Mouse (Mus musculus) gastrocnemius, postnatal 36 days (tissue): ENCODE measurements around the gene Olfr1358. TPM values are rescaled to one million over a fixed set of nuclear protein-coding genes. Genes with fewer than 3 reads are reported as not detected.
A peak's percentile ranks its signal among the peaks of the same experiment; 100 is the strongest.
"Not testable (repeated sequence)": the region's sequence is repeated elsewhere in the genome, so short reads cannot be mapped to it uniquely, and the experiment has no call there.

Experiments
- DNase-seq, 2 experiments: peaks; one replicate each; pipeline ENCODE4 v3.0.0; 2022
- intact Hi-C: fragments of 180-260 bp; cut with DNase I; formaldehyde crosslinking; loops from one replicate; pipeline ENCODE4 v1.15.1; 2025
- long read RNA-seq, 2 experiments: library from polyadenylated mRNA; stranded (forward); transcript quantifications; one replicate each; pipeline ENCODE4 v2.0.0; 2021
- total RNA-seq, 2 experiments: library from RNA; stranded (reverse); gene quantifications; 2 replicates each; pipeline ENCODE4 v1.2.3; 2021

Gene Olfr1358
- not detected for total RNA-seq
- long read RNA-seq, experiment 1 = 0 reads
- long read RNA-seq, experiment 2 = 0 reads

DNA sequence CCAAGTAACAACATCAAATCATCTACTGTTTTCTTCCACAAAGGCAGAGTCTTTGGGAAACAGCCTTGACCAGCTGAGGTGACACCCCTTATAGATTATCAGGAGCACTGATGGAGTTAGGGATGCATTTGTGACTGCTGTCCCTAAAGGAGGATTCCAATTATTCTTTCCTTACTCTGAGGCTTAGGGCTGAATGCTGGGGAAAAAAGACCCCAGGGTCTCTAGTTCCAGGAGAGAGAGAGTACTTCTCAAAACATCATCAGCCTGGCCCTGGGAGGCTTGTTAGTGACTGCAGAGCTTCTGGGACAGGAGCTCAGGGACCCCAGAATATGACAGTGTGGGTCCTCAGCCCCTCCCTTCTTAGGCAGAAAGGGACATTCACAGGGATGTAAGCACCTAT is at the start of gene Olfr1358:
Gene Olfr1358 (plus strand): TSS at position 301 of the 400 bp plus-strand sequence.
- DNase-seq = no peak
- intact Hi-C loops = no loop called here

DNA sequence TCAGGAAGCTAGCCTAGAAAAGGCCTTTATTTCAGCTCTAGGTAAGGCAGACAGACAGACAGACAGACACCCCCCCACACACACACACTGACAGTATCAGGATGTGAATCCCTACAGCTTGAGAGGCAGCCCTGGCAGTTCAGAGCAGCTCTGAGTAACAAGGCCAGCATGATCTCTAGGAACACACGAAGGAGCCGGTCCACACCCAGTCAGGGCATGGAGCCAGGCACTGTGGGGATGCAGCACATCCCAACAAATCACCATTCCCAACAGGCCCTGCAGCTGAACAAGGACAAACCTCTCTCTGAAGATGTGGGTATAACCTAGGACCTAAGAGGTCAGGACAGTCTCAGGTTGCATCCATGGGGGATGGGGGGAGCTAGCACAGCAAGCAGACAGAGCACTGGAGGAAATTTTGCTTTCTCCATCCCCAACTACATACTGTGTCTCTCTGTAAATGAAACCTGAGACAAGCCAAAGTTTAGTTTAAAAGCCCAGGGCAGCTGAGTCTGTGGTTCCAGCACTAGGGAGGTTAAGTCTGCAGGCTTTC is 49.4 kb upstream of the Olfr1358 start:
- peak; percentile 46 to 58 for DNase-seq
- intact Hi-C loops = no loop called here

DNA sequence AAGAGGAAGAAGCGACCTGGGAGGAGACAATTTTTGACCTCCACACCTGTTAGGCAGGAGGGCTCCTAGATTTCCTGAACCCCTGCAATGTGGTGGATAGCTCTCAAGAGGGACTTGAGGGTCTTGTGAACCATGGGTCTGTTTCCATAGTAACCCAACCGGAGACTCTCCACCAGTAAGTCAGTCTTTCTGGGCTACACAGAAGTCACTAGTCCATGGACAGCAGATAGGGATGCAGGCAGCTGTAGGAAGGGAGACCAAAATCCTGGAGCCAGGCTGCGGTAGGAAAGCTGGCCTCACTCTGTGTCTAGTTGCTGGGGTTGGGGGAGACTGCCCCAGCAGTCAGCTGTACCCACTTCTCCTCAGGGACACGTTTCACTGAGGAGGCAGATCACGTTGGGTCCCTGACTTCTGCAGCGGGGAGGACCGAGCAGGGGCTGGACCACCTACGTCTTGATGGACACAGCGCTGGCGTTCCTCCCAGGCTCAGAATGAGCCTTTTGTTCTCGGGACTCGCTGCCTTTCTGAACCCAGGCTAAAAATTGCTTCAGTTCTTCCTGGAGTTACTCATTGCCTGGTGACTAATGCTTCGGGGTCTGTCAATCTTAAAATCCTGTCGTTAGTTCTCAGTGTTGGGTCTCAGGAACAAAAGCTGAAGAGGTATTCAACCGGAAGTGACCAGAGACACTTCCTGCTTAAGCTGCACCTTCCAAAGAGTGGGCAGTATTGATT is 46.5 kb upstream of the Olfr1358 start:
- intact Hi-C loops = no loop called here
- DNase-seq = no peak

DNA sequence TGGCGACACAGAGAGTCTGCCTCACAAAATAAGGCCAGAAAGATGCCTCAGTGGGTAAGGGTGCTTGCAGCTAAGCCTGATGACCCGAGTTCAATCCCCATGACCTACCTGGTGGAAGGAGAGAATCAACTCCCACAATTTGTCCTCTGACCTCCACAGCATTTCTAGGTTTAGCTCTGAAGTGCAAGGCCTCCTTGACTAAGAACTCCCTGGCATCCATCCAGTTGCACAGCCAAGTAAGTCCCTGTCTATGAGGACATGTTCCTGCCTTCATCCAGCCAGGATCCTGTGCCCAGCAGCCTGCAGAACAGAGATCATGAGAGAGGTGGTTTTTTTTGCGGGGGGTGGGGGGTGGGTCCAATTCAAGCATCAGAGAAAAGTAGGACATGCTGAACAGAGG is 45.2 kb upstream of the Olfr1358 start:
- DNase-seq = no peak
- intact Hi-C loops = no loop called here

DNA sequence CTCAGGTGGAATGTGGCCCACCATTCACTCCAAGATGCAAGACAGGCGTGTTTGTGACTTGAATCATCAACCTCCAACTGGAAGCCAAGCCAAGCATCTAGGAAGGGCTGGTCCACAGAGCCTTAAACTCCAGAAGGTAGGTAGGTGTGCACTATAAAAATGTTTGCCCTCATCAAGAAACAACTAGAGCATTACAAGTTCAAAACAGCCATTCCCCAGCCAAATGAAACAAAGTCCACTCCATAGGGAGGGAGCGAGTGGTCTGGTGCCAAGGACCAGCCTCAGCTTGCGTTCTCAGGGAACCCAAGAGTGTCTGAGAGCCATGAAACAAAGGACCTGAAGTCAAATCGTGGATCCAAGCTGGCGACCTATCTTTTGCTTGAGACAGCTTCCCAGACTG is 43.8 kb upstream of the Olfr1358 start:
- DNase-seq = no peak
- intact Hi-C loops = no loop called here

DNA sequence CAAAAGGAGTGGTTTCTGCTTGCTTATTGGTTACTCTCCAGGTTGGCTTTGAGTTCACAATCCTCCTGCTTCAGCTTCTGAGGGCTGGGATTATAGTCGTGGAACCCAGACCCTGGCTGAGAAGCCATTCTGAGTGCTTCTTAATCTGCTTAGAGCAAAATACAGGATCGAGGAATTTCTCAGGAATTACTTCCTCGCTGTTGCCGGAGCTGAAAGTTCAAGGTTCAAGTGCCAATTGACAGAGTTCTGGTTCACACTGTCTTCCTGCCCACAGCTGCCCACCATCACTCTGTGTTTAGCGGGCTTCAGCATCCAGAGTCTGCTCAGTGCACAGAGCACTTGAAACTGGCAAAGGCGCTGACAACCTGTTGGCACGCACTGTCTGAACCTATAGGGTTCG is 42.5 kb upstream of the Olfr1358 start:
- no peak for DNase-seq
- intact Hi-C loops = no loop called here

DNA sequence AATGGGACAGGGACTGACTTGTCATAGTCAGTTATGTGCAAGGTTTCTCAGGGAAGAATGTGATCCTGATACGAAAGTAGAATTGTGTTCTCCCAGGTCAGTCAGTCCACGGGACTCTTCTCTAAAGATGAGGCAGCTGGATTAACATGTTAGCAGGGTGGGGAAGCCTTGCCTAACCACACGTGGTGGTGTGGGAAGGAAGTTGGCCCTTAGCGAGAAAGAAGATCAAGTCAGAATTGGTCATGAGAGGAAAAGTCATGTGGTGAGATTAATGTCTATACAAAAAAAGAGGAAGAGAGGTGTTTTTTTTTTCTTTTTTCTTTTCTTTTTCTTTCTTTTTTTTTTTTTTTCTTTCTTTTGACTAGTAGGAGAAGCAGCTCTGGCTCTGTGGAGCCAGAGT is 40.4 kb upstream of the Olfr1358 start:
- DNase-seq = no peak
- intact Hi-C loops = no loop called here

DNA sequence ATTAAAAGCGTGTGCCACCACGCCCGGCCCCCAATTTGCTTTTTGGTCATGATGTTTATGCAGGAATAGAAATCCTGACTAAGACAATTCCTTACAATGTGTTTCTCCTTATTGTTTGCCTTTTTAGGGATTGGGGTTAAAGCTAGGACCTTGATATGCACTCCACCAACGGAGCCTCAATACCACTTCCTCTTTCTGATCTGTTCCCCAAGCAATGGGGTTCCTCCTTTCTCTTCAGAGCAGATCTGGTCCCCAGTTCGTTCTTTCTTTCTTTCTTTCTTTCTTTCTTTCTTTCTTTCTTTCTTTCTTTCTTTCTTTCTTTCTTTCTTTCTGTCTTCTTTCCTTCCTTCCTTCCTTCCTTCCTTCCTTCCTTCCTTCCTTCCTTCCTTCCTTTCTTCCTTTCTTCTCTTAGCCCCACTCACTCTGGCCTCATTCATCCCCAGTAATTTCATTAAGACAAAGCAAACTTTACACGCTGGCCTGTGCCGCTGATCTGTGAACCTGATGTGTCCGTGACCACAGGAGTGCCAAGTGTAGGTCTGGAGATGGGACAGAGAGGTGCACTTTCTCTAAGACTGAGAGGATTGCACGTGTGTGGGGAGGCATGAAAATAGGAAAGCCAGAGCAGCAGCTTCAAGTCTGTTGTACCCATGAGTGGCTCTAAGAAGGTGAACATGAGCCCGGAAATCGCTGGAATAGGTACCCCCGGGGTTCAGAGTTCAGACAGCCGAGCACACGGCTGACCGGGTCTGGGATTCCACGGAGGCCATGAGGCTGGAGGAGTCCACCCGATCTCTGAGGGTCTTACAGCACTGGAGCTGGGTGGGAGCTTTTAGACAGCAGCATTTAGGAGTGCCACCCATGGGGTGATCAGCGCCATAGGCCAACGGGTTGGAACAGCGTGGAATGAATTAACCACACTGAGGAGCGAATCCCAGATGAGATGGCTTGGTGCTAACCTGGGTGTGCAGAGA is 36.0 kb upstream of the Olfr1358 start:
- intact Hi-C loops = no loop called here
- no peak for DNase-seq

DNA sequence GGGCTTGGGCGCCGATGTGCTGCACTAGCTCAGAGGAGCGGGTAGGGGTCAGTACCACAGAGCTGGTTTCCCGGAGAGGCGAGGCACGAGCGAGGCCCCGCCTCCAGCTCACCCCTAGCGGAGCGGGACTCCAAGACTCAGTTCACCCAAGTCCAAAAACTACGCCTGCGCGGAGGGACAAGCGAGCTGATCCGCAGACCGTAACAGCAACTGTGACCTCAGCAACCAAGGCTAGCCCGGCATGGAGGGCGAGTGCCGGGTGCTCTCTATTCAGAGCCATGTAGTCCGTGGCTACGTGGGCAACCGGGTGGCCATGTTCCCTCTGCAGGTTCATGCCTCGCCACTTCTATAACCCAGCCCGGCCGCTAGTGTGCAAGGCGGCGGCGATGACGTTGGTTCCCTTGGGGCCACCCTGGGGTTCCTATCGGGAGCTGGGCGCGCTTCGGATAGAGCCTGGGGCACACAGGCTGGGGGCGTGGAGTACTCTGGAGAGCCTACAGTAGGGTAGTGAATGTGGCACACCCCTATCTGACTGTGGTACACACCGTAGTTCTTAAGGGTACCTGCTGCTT is 35.2 kb upstream of the Olfr1358 start:
- DNase-seq = peak in 1 of 2 experiments; percentile 25

DNA sequence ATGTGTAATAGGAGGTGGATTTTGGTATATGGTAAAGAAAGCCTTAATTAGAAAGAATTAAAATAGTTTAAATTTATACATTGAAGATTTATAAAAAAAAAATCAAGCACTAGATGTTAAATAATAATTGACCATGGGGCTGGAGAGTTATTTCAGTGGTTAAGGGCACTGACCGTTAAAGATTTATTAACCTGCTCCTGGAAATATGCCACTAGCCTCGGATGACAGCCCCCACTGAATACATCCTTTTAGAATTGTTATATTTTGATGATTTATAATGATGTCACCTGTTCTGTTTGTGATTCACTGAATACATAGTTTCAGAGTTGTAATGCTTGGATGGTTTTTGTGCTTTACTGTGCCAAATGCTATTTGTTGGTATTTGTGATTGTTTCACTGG is 31.9 kb upstream of the Olfr1358 start:
- intact Hi-C loops = loop anchor here (5.0 kb wide), 1 partner anchor 48 kb away; no protein-coding TSS in a partner anchor
- DNase-seq = not testable (repeated sequence)

More for the DNA sequence above, 35.2 kb upstream of the Olfr1358 start:
- intact Hi-C loops = no loop called here

DNA sequence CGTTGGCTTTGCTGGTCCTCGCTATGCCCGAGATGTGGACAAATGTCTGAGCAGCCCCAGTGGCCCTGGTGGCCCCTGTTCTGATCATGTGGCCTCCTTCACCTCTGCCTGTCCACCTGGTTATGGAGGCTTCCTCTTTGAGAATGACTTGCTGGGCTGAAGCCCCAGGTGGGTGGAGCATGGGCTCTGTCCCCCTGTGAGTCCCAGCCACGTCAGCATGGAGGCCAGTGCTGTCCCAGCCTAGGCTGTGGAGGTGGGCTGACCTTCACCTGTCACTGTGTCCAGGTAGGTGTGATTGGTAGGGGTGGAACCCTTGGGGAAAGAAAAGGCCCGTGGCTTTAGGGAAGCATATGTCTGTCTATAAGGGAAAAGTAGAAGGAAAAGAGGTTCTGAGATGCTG is 30.4 kb upstream of the Olfr1358 start:
- intact Hi-C loops = loop anchor here (5.0 kb wide), 1 partner anchor 50 kb away; no protein-coding TSS in a partner anchor
- no peak for DNase-seq

DNA sequence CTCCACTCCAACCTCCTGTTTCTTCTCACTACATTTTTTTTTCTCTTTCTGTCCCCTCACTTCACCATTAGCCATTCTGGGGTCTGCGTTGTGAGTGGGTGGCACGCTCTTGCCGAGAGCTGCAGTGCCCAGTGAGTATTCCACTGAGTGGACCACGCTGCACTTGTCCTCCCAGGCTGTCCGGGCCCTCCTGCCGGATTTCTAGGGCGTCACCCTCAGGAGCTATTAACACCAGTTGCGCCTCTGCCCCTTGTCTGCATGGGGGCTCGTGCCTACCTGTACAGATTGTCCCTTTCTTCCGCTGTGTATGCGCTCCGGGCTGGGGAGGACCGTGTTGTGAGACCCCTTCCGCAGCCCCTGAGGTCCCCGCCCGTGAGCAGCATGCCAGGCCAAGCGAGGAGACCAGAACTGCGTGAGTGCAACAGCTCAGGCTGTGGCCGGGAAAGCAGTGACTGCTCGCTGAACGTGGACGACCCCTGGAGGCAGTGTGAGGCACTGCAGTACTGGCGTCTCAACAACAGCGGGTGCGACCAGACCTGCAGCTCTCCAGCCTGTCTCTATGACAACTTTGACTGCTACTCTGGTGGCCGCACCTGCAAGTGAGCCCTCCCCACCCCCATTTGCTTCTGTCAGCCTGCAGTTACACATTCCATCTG is 29.7 kb upstream of the Olfr1358 start:
- DNase-seq = peak; percentile 73 to 79

DNA sequence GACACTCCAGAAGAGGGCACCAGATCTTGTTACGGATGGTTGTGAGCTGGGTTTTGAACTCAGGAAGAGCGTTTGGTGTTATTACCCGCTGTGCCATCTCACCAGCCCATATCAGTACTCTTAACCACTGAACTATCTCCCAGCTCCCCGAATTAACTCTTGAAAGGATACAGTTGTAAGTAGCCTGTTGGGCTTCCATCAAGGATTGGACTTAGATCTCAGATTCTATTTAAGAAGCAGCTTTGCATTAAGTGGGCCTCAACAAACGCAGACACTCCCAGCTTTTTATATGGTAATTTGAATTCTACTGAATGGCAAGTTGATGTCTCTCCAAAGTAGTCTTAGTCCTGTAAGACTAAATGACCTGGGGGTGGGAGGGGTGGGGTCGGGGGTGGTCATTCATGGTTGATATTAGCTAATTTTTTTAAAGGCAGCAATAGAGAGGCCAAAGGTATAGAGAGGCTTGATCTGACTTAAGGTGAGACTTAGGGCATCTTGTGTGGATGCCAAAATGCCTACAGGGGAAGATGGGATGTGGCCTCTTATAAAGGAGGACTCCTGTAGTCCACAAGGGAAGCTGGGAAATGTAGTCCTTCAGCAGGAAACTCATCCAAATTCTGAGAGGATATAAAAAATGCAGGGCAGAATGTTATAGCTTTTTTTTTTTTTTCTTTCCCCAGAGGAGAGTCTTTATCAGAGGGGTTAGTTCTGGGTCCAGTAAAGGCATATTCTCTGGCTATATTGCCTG is 14.1 kb upstream of the Olfr1358 start:
- intact Hi-C loops = no loop called here
- DNase-seq = no peak

More for the DNA sequence above, 29.7 kb upstream of the Olfr1358 start:
- intact Hi-C loops = loop anchor here (5.0 kb wide), 1 partner anchor 50 kb away; no protein-coding TSS in a partner anchor

DNA sequence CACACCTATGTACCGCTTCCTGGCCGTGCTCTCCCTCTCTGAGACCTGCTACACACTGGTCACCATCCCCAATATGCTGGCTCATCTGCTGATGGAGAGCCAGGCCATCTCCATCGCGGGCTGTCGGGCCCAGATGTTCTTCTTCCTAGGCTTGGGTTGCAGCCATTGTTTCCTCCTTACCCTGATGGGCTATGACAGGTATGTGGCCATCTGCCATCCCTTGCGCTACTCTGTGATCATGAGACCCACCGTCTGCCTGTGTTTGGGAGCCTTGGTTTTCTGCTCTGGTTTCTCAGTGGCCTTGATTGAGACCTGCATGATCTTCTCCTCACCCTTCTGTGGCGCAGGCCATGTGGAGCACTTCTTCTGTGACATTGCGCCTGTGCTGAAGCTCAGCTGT is 2.6 kb downstream of the Olfr1358 start:
- DNase-seq = no peak
- intact Hi-C loops = no loop called here

DNA sequence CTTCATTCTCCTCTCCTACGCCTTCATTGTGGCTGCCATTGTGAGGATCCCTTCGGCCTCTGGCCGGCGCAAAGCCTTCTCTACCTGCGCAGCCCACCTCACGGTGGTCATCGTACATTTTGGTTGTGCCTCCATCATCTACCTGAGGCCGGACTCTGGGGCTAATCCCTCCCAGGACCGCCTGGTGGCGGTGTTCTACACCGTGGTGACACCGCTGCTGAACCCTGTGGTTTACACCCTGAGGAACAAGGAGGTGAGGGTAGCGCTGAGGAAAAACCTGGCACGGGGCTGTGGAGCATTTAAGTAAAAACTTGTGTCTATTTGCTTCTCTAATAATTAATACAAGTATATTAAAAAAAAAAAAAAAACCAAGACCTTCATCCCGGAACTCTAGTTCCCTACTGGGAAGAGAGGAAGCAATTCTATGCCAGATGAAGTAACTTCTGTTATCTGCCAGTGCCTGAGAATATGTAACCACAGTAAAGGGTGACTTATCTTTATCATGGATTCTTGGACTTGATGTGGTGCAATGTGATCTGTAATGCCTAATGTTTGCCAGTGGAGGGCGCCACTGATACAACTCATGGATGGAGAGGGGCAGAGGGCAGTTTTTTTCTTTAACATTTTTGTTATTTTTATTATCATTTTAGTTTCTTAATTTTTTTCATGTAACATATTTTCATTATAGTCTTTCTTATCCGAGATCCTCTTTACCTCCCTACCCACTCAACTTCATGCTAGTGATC is 3.2 kb downstream of the Olfr1358 start:
- no peak for DNase-seq
- intact Hi-C loops = no loop called here

DNA sequence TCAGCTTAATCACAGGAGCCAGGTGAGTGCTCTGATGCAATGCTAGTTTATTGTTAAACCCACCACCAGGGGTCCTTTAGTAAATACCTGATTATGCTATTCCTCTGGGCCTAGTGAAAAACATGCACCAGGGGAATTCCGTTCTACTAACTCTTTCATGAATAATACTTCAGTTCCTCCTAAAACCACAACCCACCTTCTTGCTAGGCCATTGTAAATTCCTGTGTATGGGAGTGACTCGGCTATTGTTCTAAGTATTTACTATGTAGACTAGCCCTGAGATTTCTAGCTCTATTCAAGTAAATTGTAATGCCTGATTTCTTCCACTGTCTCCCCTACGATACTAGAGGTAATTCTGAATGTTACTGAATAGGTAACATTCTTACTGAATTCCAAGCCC is 7.8 kb downstream of the Olfr1358 start:
- DNase-seq, intact Hi-C loops: not testable (repeated sequence)

DNA sequence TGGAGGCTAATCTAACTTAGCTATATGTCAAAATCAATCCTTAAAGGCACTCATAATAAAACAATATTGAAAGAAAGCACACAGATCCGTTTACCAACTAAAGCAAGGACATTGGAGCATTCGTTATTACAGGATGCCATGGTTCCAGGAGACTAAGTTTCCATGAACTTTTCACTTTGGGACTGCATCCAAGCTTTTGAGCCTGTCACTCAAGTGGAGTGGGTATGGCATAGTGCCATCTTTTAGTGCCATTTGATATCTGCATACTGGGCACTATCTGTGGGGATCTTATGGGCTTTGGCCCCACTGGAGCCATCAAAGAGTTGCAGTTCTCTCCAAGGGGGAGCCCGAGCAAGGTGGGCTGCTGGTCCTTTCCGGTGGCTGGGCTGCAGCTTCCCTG is 8.3 kb downstream of the Olfr1358 start:
- intact Hi-C loops = no loop called here
- DNase-seq = no peak

DNA sequence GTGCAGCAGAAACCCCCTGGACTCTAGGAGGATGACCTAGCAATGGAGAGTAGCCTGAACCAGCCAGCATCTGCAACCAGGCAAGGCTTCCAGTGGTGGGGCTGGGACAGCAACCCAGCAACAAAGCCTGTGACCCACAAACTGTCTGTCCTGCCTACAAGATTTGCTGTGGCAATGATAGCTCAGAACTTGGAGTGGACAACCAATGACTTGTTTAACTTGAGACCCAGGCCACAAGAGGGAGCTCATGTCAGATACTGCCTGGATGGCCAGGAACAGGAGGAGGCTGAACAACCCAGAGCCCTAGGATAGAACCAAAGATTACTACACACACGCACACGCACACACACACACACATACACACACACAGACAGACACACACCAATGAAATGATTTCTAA is 23.7 kb downstream of the Olfr1358 start:
- intact Hi-C loops = no loop called here
- no peak for DNase-seq

DNA sequence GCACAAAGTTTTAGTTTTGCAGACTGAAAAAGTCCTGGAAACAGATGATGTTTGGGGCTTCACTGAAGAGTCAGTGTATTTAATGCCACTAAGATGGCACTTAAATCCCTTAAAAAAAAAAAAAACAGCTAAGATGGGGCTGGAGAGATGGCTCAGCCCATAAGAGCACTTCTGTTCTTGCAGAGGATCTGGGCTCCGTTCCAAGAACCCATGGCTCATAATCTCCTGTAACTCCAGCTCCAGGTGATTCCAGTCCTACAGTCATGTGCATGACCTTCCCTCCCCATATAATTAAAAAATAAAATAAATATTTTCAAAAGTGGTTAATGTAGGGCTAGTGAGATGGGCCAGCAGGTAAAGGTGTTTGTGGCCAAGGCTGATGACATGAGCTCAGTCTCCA is 47.8 kb downstream of the Olfr1358 start:
- intact Hi-C loops = no loop called here
- DNase-seq = no peak
